Mouse (Mus musculus) retina, adult 2 months (tissue): ENCODE measurements at regions not wholly inside any gene's neighbourhood (a gene's known extent, or its start where the extent isn't known, plus 50 kb on each side); places are given as distances from the start of the nearest gene placed in this dataset.

Source experiments
- DNase-seq: peaks from one replicate; pipeline ENCODE4 v3.0.0-alpha.2; 2012; ENCODE audit warnings: low read depth, low spot score

- DNase-seq = peak; percentile 13
Measured at GRCm38 (mm10) chr7:54734039-54734438, 101.3 kb upstream of the Luzp2 start.

DNA sequence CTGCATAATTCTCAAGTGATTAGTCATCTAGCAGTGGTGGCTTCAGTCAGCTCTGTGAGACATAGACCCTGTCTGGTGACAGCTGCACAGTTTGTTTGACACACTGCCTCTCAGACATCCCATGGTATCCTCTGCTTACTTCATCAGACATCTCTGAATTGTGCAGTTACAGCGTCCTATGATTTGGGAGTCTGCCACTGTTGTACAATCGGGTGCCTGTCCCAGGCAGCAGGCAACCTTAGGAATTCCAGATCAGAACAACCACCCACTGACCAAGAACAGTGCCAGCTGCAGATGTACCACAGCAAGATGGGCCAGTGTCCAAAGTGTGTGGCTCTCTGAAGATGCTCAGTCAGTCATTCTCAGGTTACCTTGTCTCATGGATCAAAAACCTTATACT lies 100.4 kb upstream of the Luzp2 start:
- no peak for DNase-seq

DNA sequence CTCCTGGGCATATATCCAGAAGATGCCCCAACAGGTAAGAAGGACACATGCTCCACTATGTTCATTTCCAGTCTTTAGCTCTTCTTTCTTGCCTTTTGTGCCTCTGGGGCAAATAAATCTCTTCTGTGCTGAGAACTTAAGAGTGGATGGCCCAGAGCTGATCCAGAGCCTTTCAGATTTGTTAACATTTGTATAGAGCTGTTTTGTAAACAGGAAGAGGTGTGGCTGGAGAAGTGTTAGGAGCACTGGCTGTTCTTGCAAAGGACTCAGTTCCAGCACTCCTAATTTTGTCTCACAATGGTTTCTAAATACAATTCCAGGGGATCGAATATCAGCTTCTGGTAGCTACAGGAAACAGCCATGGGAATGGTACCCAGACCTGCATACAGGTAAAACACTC lies 68.0 kb upstream of the Luzp2 start:
- no peak for DNase-seq

DNA sequence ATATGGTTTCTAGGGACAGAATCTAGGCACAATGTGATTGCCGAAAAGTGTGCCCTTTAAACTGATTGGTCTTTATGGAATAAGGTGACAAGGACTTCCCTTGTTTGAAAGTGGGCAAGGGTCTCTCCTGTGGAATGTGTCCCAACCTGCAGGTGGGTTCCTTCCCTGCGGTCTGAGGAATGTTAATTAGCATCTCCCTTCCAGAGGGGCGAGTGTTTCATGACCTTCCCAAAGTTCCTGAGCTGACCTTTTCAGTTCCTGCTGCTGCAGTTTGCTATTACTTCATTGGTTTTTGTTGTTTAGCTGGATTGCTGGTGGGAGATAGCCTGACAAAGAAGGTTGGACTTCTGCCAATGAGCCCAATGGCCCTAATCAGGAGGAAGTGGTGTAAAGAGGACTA lies 66.6 kb upstream of the Luzp2 start:
- no peak for DNase-seq

DNA sequence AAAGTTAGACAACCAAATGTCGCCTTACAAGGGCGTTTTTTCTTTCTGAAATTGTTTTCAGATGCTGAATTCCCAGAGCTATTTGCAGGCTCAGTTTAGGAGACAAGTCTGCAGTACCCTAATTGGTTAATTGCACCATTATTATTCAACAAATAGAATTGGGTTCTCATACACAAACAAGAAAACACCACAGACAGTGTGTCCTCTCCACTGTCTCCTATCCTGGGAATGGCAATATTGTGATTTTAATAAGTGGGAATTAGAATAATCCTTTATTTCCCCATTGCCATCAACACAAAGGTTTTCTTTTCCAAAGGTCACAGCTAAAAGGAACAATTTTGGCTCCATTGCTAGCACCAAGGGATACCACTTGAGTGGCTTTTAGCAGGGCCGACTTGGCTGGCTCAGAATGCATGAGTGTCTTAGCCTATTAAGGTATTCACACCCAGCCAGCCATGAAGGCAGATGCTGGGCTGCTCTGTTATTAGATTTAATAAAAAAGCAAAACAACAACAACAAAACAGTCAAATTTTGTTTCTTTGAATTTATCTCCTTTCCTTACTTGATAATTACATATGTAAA lies 53.3 kb upstream of the Luzp2 start:
- DNase-seq = no peak

DNA sequence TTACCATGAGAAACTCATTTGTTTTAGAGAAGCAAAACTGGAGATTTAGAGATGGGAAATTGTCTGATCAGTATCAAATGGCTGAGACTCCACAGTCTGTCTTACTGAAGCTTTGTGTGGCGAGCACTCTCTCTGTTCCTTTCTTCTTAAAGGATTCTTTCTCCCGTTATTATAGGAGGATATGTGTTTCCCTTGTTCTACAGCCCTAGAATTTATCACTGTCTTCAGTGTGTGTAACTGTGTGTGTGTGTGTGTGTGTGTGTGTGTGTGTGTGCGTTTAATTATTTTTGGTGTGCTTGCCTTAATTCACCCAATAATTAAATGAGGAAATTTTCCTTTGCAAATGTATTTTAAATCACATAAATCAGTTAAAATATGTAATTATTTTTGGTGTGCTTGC lies 52.7 kb upstream of the Luzp2 start:
- no peak for DNase-seq

DNA sequence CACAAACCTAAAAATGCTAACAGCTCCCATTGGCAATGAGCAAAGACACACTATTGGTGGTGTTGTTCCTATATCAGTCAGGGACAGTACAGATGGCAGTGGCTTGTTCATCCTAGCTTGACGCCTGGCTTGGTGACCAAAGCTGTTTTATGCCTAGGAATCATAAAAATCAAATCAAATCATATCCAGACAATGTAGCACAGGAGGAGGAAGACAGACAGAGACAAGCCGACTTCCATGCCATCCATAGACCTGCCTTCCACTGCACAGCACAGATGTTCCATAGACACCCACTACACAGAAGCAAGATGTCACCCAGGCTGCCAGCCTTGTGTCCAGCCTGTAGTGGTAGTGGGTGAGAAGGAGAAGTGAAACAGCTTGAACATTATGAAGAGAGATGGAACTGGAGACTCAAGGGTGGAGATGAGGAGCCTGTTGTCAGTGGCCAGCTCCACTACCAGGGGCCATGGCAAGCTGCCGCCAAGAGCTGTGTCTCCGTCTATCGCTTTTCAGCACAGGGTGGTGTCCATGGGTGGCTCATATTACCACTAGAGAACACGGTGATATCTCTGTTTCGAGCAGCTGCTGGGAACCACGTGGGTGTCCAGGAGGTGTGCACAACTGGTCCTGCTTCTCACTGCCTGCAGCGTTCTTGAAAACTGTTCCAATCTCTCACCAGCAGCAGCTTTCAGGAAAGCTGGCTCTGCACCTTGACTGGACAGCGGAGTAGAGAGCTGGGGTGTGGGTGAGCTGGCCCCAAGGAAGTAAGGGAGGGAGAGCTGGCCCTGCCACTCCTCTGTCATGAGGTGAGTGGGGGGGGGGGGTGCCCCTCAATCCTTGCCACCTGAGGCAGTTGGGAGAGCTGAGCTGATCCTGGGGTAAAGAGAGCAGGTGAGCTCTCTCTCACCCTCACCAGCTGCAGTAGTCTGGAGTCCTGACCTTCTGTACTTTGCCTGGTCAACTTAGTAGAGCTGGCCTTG lies 51.5 kb upstream of the Luzp2 start:
- DNase-seq = no peak
